Mouse (Mus musculus) T-cell, adult 66 days (primary cell): Measurements from ENCODE around the gene Gmds. TPM values are rescaled to one million over a fixed set of nuclear protein-coding genes. Genes with fewer than 3 reads are reported as not detected.

Experiments used
- total RNA-seq, 2 experiments: library from RNA; stranded (reverse); gene quantifications; 3 replicates in 1 of 2; 4 replicates in 1 of 2; pipeline ENCODE4 v1.2.4; 2023

Gene Gmds
- 10 to 100 TPM; 15.3 to 17.9 TPM for total RNA-seq

GRCm38 (mm10) chr13:32338513-32339365, at the start of gene Gmds:
TSS of gene Gmds (minus strand) at chr13:32338740.

GRCm38 (mm10) chr13:31806428-31806832, 532.1 kb downstream of the Gmds start, which contains the start of gene Foxc1:
TSS of gene Foxc1 (plus strand) at chr13:31806633.

